Mouse (Mus musculus) embryo, embryonic 9.5 days (tissue): ENCODE measurements at regions not wholly inside any gene's neighbourhood (a gene's known extent, or its start where the extent isn't known, plus 50 kb on each side); places are given as distances from the start of the nearest gene placed in this dataset.
A peak's percentile ranks its signal among the peaks of the same experiment; 100 is the strongest.

ENCODE experiments used
- DNase-seq: peaks from one replicate; pipeline ENCODE4 v3.0.0-alpha.2; 2017; ENCODE audit errors: extremely low spot score

- no peak for DNase-seq
Observed at GRCm38 (mm10) chr12:29121159-29121558, 369.6 kb downstream of the Eipr1 start.

- DNase-seq: no peak
Observed at GRCm38 (mm10) chr12:29122931-29123330, 371.3 kb downstream of the Eipr1 start.

DNA sequence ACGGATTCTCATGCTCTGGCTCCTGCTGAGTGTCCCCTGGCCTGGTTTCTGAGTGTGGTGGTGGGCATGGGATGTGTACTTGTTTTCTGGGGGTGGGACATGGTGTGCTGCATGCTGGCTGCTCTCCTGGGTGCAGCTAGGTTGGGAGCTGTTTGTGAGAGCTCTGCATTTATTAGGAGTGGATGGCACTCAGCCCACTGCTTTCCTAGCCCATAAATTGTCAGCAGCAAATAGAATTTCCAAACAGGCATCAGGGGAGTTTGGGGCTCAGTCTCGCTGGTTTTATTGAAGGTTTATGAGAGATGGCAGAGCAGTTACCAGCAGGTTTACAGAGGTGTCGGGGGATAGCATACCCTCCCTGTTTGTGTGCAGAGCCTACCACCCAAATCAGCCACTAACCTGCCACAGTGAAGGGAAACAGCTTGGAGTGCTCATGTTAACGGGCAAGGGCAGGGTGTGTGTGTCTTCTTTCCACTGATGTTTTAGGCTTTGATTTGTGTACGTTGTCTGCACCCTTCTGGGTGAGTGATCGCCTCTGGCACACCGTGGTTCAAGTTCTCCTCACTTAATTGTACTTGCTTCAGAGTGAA is 372.6 kb downstream of the Eipr1 start:
- DNase-seq: no peak

DNA sequence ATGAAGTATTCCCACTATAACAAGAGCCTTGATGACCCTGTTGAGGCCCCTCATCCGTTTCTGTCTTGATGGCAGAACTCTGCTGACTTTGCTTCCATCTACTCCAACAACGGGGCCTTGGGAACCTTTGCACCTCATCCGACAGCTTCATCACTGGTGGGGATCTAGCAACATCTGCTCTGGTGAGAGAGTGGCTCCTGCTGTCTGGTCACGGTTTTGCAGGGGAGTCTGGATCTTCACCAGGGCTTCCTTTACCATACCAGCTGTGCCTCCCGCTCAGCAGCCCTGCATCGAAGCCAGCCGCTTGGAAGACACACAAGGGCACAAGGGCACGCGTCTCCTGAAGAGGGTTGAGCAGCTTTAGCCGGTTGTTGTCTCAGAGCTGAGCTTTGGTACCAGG is 377.2 kb downstream of the Eipr1 start:
- peak; percentile 47 for DNase-seq

DNA sequence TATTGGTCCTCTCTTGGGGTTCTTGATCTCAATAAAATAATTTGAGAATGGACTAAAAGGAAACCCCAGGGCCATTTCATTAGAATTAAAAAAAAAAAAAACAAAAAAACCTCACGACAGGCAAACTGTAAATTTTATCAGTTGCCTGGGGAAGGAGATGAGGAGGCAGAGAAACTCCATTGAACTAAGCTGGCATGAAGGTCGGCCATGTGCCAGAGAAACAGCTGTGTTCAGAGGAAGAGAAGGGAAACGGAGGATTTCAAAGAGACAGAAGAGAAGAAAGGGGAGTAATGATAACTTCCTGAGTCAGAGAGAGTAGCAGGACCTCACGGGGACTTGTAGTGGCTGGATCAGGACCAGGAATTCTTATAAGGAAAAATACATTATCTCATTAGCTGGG is 377.7 kb downstream of the Eipr1 start:
- no peak for DNase-seq

DNA sequence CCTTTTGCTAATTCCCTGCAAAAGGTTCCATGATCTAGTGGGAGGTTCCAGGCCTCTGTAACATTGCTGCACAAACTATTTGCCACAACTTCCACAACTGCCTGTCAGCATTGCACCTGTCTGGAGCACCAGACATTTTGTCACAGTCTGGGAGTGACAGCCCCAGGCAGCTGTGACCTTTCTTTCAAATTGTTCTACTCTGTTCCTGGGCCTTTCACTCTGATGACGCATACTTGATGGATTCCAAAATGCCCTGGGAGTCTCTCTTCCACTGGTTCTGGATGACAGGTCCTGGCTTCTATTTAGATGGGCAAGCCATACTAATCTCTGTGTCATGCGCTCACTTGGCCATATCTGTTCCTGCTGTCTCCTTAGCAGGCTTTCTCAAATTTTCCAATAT is 382.7 kb downstream of the Eipr1 start:
- no peak for DNase-seq

DNA sequence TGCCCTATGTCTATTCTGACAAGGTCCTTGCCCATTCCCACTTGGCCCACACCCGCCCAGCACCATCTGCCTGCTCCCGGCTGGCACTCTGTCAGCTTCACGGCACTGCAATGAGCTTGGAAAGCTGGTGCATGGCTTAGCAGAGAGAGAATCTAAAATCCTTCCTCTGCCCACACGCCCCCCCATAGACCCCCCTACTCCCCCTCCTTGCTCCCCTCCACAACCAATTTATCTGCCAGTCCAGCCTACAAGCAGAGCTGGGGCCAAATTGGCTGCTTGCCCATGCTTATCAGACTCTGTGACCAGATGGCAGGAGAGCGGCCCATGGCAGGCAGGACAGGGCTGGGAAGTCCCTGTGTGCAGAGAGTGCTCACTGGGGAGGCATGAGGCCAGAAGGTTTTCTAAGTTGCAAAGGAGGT is 385.3 kb downstream of the Eipr1 start:
- DNase-seq: no peak

GRCm38 (mm10) chr12:29137455-29137854 is 385.9 kb downstream of the Eipr1 start:
- DNase-seq: no peak

DNA sequence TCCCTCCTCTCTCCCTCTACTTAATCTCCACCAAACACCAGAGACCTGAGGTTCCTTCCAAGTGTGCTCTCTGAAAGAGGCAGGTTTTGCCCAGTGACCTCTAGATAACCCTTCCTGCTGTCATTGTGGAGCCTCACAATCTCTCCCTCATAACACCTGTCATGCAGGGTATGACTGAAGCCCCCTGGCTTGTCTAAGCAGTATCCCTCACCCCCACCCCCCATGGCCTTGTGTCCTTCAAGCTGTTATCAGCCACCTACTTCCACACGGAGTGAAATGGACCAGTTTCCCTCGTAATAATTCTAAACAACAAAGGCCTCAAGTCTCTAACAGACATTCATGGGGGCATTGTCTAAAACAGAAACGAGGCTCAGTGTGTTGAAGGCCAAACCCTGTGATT is 387.6 kb upstream of the Myt1l start:
- DNase-seq: no peak

DNA sequence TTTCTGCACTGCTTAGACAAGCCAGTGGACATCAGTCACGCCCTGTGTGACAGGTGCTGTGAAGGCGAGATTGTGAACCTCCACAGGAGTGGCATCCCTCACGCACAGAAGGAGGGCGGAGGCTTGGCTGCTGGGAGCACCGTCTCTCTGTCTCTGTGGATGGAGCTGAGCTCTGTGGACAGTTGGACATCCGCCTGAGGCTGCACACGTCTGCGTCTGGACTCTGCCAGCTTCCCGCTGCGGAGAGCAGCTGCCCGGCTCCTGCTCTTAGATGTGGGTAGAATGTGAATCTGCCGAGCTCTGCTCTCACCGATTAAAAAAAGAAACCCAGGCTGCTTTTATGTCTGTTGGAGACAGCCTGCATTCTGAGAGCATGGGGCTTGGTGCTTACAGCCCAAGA is 387.1 kb upstream of the Myt1l start:
- no peak for DNase-seq

GRCm38 (mm10) chr12:29141855-29142254 is 386.3 kb upstream of the Myt1l start:
- no peak for DNase-seq

DNA sequence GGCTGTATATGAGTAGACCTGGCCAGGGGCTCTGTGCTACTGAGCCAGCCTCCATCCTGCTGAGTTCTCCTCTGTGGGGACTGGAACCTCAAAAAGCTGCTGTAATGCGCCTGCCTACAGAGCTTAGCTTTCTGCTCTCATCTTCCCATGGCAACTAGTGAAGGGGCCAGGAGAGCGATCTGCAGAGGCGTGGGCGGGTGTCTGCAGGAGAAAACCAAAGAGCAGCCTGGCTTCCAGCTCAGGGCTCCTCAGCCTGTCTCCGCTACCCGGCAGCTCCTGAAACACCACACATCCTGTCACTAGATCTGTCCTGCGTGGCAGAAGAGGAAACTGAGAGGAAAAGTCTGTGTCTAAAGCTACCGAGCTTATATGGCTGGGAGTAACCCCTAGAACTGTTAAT is 384.9 kb upstream of the Myt1l start:
- DNase-seq: no peak

DNA sequence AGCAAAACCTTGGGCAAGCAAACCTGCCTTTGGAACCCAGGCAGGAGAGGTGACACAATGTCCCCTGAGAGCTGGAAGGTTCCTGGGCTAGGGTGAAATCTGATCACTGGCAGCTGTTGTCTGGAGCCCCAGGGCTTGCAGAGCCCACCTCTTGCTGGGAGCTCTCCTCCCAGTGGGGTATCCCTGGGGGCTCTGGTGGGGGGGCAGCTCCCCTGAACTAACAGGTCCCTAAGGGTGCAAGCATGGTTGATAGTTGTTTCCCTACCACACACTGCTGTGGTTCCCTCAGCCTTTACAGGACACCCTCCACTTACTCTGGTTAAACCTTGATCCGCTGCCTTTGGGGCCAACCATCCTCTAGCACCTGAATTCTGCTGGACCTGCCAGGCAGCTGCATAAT is 367.3 kb upstream of the Myt1l start:
- no peak for DNase-seq

GRCm38 (mm10) chr12:29161546-29161945 is 366.6 kb upstream of the Myt1l start:
- no peak for DNase-seq

DNA sequence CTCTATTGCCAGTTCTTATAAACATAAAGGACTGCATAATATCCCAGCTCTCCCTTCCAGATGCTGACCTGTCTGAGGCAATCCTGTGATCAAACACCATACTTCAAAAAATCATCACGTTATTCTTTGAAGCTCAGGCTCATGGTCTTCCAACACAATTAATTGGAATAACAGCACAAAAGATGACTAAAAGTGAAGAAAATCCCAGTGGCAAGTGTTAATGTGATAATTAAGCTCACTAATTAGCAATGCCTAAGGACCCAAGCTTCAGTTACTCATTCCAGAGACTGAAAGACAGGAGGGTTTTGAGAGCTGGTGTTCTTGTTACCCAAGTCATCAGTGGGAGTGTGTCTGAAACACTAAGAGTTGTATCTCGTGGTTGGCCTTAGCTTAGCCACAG is 363.5 kb upstream of the Myt1l start:
- DNase-seq: no peak

GRCm38 (mm10) chr12:29166316-29166715 is 361.9 kb upstream of the Myt1l start:
- DNase-seq: no peak

GRCm38 (mm10) chr12:29167922-29168321 is 360.3 kb upstream of the Myt1l start:
- DNase-seq: no peak

DNA sequence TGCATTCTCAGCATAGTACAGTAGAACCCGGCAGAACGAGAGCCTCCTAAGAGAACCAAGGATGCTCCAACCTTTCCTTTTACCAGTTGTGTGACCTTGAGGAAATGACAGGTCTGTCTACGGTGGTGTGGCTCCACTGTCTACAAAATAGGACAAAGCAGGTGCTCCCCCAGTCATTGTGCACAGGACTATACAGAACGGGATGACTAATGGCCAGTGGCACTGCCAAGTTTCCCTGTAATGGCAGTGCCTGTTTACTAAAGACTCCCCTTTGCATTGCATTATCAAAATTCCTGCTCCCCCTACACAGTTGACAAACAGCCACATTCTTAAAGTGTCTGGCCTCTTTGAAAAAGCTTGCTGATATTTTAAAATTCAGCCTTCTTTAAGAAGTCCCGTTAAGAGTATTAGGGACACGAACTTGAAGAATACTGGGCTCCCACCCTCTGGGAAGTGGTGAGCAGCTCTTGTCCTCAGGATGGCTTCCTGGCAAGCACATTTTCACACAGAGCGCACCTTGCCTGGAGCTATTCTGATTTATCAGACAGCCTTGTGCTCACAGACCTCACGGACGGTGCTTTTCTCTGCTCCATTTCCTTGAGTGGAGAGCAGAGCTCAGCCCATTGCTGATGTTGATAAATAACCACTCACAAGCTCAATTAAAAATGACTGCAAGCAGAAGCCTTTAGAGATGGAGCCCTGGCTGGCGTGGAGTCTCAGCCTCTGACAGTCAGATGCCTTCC is 352.3 kb upstream of the Myt1l start:
- DNase-seq: no peak

GRCm38 (mm10) chr12:29177145-29177544 is 351.0 kb upstream of the Myt1l start:
- DNase-seq: no peak

- no peak for DNase-seq
Observed at GRCm38 (mm10) chr12:29178168-29178895, 349.9 kb upstream of the Myt1l start.

GRCm38 (mm10) chr12:29179405-29179804 is 348.8 kb upstream of the Myt1l start:
- peak; percentile 11 for DNase-seq

DNA sequence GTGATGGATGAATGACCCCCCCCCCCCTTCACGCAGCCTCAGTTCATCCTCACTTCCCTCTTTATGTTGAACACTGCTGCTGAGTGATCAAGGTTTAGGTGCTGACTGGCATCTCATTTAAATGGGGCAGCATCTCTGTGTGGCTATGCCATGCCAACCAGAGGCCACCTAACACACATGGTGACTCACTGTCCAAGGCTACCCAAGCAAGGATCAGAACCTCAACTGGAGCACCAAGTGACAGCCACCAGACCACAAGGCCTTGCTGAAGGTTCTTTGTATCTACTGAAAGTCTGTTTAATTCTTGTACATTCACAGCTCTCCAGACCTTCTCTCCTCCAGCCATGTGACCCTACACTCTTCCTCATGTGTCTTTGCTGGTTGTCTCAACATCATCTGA is 347.6 kb upstream of the Myt1l start:
- no peak for DNase-seq

DNA sequence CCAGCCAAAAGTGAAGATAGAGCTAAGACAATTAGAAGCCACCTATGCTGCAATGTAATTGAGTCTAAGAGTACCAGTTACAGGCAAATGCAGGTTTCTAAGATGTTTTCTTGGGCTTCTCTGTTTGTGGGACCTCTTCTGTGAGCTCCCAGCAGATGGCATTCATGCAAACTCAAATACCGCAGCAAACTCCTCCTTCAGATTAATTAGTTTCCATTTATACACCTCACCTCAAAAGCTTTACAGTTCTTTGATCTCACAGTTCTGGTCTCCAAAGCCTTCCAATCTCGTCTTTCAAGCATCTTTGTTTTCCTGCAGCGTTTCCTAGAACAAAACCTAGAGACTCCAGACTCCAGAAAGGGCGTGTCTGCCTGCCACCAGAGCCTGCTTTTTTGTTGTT is 340.6 kb upstream of the Myt1l start:
- DNase-seq: no peak
